ENCODE assay signal across 15 mouse cellular contexts in genomic region chr13:110122825-110123224, GRCm38 (mm10).
"Had no signal": no experiment of that assay in that cellular context is flagged by ENCODE, and none has a peak within 500 bp of the region (broad histone marks: within the 10 kb centered on the region; RNA-seq: fewer than 3 reads in every experiment).

No protein-coding gene starts in this region.

- H3K9me3 ChIP-seq: neural tube, embryonic 15.5 days; stomach, embryonic 15.5 days had no signal

- H3K4me2 ChIP-seq: neural tube, embryonic 15.5 days; stomach, embryonic 15.5 days had no signal

- H3K9ac ChIP-seq: neural tube, embryonic 15.5 days; stomach, embryonic 15.5 days had no signal

- H3K27ac ChIP-seq: neural tube, embryonic 15.5 days; stomach, embryonic 15.5 days; stomach, postnatal 0 days had no signal

- DNase-seq: retina, postnatal 1 day; right cerebral cortex, adult 18-20 months; right cerebral cortex, postnatal 14 days; right cerebral cortex, postnatal 25 days; right cerebral cortex, postnatal 4 days; spleen, adult 18-20 months; thymus, adult 18-20 months; thymus, adult 2 months; thymus, postnatal 14 days; thymus, postnatal 25 days; thymus, postnatal 36 days; thymus, postnatal 4 days had no signal

- H3K4me1 ChIP-seq: stomach, embryonic 15.5 days had no signal

- H3K4me3 ChIP-seq: neural tube, embryonic 15.5 days; stomach, embryonic 15.5 days had no signal

- H3K27me3 ChIP-seq: neural tube, embryonic 15.5 days; stomach, embryonic 15.5 days had no signal

- H3K36me3 ChIP-seq: neural tube, embryonic 15.5 days; stomach, embryonic 15.5 days had no signal
